Mouse (Mus musculus) stomach, embryonic 15.5 days (tissue): ENCODE measurements around the gene Igfn1. TPM values are rescaled to one million over a fixed set of nuclear protein-coding genes. Genes with fewer than 3 reads are reported as not detected.

Source experiments
- ATAC-seq: fragments of 200-750 bp; cut with Nextera tagmentation; 2 replicates; pipeline ENCODE4 v1.8.0; 2017; ENCODE audit warnings: low read depth, moderate number of reproducible peaks, moderate TSS enrichment; ENCODE audit not compliant: insufficient read depth, low FRiP score
- H3K27ac ChIP-seq: fragments of 300-500 bp; sonication (generic); 2 replicates; pipeline ENCODE4 v1.5.1; 2015; ENCODE audit warnings: mild to moderate bottlenecking, inconsistent platforms
- H3K27me3 ChIP-seq: fragments of 300-500 bp; sonication (generic); replicated peaks from 2 replicates; pipeline ENCODE4 v1.6.1; 2015; ENCODE audit warnings: inconsistent platforms
- H3K36me3 ChIP-seq: fragments of 300-500 bp; sonication (generic); 2 replicates; pipeline ENCODE4 v1.6.1; 2015; ENCODE audit warnings: inconsistent platforms
- H3K4me1 ChIP-seq: fragments of 300-500 bp; sonication (generic); 2 replicates; pipeline ENCODE4 v1.6.1; 2015; ENCODE audit warnings: inconsistent platforms
- H3K4me2 ChIP-seq: fragments of 300-500 bp; sonication (generic); 2 replicates; pipeline ENCODE4 v1.6.1; 2015; ENCODE audit warnings: mild to moderate bottlenecking, inconsistent platforms
- H3K4me3 ChIP-seq: fragments of 300-500 bp; sonication (generic); replicated peaks from 2 replicates; pipeline ENCODE4 v1.5.1; 2015; ENCODE audit warnings: inconsistent platforms
- H3K9ac ChIP-seq: fragments of 300-500 bp; sonication (generic); 2 replicates; pipeline ENCODE4 v1.6.1; 2015; ENCODE audit warnings: inconsistent platforms
- H3K9me3 ChIP-seq: fragments of 300-500 bp; sonication (generic); 2 replicates; pipeline ENCODE4 v1.6.1; 2016; ENCODE audit warnings: inconsistent platforms
- WGBS: fragments of 180-500 bp; shearing (Covaris S2); methylation state at CpG from one replicate; pipeline ENCODE4 v1.1.7; 2015; 5-methylcytosine and 5-hydroxymethylcytosine counted together
- polyA plus RNA-seq: library from polyadenylated mRNA; unstranded; fragments of >200 nt; fragmentation: Nextera tagmentation; extraction: Ambion mirVana; gene quantifications from 2 replicates; pipeline ENCODE4 v1.2.1, GENCODE M21; 2015

Igfn1 gene
- polyA plus RNA-seq, 1 experiment from 2014 or later = 0.09 TPM

GRCm38 (mm10) chr1:136001438-136001837 lies 4.7 kb downstream of the Igfn1 start:
- no peak overlapping the region for H3K9ac ChIP-seq
- no peak overlapping the region for H3K4me3 ChIP-seq
- no peaks in the 10 kb centered on the region for H3K27me3 ChIP-seq
- ATAC-seq = no peak
- no peak overlapping the region for H3K4me2 ChIP-seq
- no peak overlapping the region for H3K27ac ChIP-seq
- 90% methylated on average over 2 of the region's 2 CpGs for WGBS
- H3K9me3 ChIP-seq = no peaks in the 10 kb centered on the region
- no peaks in the 10 kb centered on the region for H3K36me3 ChIP-seq
- H3K4me1 ChIP-seq = no peaks in the 10 kb centered on the region

DNA sequence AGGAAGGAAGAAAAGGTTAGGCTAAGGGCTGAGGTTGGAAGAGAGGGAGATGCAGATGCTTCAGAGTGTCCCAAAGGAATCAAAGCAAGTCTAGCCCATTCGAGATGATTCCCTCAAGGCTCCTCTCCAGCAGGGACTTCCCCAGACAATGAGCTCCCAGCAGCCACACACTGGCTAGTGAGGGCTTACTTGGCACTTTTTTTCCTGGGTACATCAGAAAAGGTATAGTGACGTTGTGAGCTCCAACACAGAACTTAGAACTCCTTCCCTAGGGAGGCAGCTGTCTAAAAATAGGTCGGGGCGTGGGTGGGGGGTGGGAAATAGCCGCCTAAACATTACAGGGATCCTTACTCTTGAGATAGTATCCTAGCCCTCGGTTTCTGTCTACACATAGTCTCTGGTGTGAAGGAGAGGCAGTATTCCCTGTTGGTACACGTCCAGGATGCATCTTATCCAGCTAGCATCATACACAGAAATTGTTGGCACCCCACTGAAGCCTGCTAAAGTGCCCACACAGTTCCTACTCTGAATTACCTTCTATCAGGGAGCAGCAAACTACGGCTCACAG lies 6.3 kb downstream of the Igfn1 start:
- Histone ChIP-seq H3K27ac (no peak overlapping the region), H3K27me3 (no peaks in the 10 kb centered on the region), H3K4me1 (no peaks in the 10 kb centered on the region), H3K4me2 (no peak overlapping the region), H3K4me3 (no peak overlapping the region), H3K36me3 (no peaks in the 10 kb centered on the region), H3K9ac (no peak overlapping the region), H3K9me3 (no peaks in the 10 kb centered on the region)
- WGBS = 50% methylated on average over 8 of the region's 8 CpGs
- ATAC-seq = no peak

DNA sequence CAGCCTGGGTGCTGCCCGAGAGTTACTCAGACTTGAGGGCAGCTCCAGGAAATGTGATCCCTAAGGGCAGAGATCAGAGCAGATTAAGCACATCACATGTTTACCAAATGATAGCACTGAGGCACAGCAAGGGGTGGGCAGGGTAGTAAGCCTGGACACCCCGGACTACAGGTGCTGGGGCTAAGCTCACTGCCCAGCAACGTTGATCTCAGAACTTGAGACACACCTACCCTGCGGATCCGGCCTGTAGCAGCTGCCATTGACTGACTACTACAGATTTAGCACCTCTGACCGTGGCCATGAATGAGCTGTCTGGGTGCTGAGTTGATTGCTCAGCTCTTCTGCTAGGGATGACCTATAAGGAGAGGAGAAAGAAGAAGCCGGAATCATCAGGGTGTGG lies 8.6 kb downstream of the Igfn1 start:
- Histone ChIP-seq H3K9me3 (no peaks in the 10 kb centered on the region), H3K9ac (no peak overlapping the region), H3K4me3 (no peak overlapping the region), H3K4me1 (no peaks in the 10 kb centered on the region), H3K27me3 (no peaks in the 10 kb centered on the region), H3K4me2 (no peak overlapping the region), H3K36me3 (no peaks in the 10 kb centered on the region), H3K27ac (no peak overlapping the region)
- ATAC-seq = no peak; the same call in 1 of the 2 replicates
- WGBS = 60% methylated on average over 7 of the region's 7 CpGs

DNA sequence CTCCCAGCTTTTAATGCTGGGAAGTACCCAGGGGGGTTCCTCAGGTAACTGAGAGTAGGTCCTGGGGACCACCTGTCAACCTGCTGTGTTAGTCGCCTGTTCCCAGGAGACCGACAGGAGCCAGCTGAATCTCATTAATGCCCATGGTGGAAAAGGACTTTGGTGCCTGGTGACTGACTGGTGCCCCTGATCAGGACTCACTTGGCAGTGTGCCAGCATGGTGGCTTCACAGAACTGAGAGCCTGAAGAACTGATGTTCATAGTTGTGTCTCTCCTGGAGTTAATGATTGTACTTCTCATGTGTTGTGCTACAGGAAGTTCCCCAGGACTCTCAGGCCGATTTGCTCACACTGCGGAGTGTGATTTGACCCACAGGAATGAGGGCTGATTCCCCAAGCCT lies 12.7 kb downstream of the Igfn1 start:
- no peaks in the 10 kb centered on the region for H3K9me3 ChIP-seq
- H3K9ac ChIP-seq = no peak overlapping the region
- no peaks in the 10 kb centered on the region for H3K36me3 ChIP-seq
- WGBS = 69% methylated on average over 4 of the region's 4 CpGs
- no peak for ATAC-seq
- H3K4me2 ChIP-seq = no peak overlapping the region
- no peak overlapping the region for H3K4me3 ChIP-seq
- no peak overlapping the region for H3K27ac ChIP-seq
- H3K4me1 ChIP-seq = no peaks in the 10 kb centered on the region
- H3K27me3 ChIP-seq = no peaks in the 10 kb centered on the region

DNA sequence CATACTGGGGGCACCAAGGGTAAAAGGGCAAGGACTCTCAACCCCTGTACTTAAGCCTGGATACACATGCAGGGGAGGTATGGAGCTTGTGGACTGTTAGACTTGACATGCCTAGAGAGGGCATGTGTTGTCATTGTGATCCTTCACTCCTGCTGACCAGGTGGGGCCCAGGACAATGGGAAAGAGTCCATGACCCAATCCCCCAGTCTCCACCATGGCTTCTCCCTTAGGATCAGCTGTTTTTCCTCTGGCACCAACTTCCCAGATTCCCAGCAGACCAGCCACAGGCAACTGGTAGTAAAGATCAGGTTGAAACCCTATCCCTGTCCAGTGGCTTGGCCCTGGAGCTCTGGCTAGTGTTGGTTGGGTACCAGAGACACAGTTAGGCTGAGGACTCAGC lies 16.3 kb downstream of the Igfn1 start:
- ATAC-seq = no peak
- Histone ChIP-seq H3K4me3 (no peak overlapping the region), H3K4me1 (no peaks in the 10 kb centered on the region), H3K9ac (no peak overlapping the region), H3K4me2 (no peak overlapping the region), H3K36me3 (no peaks in the 10 kb centered on the region), H3K9me3 (no peaks in the 10 kb centered on the region), H3K27me3 (no peaks in the 10 kb centered on the region), H3K27ac (no peak overlapping the region)

DNA sequence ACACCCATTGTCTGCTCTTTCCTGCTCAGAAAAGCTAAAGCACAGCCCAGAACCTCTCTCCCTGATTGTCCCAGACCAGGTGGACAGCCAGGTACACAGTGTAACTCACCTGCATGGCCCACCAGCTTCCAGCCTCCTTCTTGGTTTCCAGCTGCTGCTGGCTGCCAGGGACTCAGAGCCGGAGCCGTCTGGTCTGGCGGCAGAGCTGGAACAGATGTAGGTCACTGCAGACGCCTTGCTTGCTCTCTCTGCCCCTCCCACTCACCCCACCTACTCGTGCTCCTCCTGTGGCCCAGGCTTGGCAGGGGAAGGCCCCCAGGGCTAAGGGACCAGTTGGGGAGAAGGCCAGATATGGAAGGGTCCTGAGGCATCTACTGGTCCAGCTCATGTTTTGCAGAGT lies 22.0 kb downstream of the Igfn1 start:
- no peak overlapping the region for H3K4me3 ChIP-seq
- 29% methylated on average over 5 of the region's 5 CpGs for WGBS
- H3K4me2 ChIP-seq = no peak overlapping the region
- no peaks in the 10 kb centered on the region for H3K27me3 ChIP-seq
- H3K9me3 ChIP-seq = no peaks in the 10 kb centered on the region
- no peak overlapping the region for H3K27ac ChIP-seq
- H3K4me1 ChIP-seq = no peaks in the 10 kb centered on the region
- no peak for ATAC-seq
- no peaks in the 10 kb centered on the region for H3K36me3 ChIP-seq
- no peak overlapping the region for H3K9ac ChIP-seq

- no peaks in the 10 kb centered on the region for H3K27me3 ChIP-seq
- no peaks in the 10 kb centered on the region for H3K9me3 ChIP-seq
Observed at GRCm38 (mm10) chr1:135972576-135972975, 33.6 kb downstream of the Igfn1 start.

DNA sequence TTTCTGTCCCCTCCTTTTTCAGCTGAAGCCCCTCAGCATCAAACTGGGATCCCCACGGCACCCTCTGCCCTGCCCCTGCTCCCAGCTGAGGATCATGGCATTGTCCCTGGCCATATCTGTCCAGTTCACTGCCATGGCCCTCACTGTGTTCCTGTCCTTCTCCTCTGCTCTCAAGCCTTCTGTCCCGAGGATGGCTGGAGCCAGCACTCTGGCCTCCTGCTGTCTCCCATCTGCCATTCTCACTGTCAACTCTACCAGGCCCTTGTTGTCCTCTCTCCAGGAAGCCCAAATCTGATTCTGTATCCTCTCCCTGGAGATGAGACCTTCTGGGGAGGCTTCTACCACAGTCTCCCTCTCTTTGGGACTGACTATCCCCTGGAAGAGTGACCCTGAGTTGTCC lies 35.7 kb downstream of the Igfn1 start:
- Histone ChIP-seq H3K4me3 (no peak overlapping the region), H3K9me3 (no peaks in the 10 kb centered on the region), H3K9ac (no peak overlapping the region), H3K27me3 (no peaks in the 10 kb centered on the region), H3K4me2 (no peak overlapping the region), H3K36me3 (no peaks in the 10 kb centered on the region), H3K4me1 (no peaks in the 10 kb centered on the region), H3K27ac (no peak overlapping the region)
- no peak for ATAC-seq
- 38% methylated on average over 2 of the region's 2 CpGs for WGBS

More at GRCm38 (mm10) chr1:135972576-135972975, 33.6 kb downstream of the Igfn1 start:
- Histone ChIP-seq H3K36me3 (no peaks in the 10 kb centered on the region), H3K4me2 (no peak overlapping the region), H3K4me1 (no peaks in the 10 kb centered on the region), H3K4me3 (no peak overlapping the region), H3K27ac (no peak overlapping the region), H3K9ac (no peak overlapping the region)
- 77% methylated on average over 3 of the region's 3 CpGs for WGBS
- ATAC-seq = no peak

- no peaks in the 10 kb centered on the region for H3K36me3 ChIP-seq
- H3K27ac ChIP-seq = no peak overlapping the region
- no peak overlapping the region for H3K9ac ChIP-seq
- no peak overlapping the region for H3K4me3 ChIP-seq
- 73% methylated on average over 4 of the region's 4 CpGs for WGBS
- no peak overlapping the region for H3K4me2 ChIP-seq
- no peaks in the 10 kb centered on the region for H3K27me3 ChIP-seq
- H3K9me3 ChIP-seq = no peaks in the 10 kb centered on the region
- H3K4me1 ChIP-seq = no peaks in the 10 kb centered on the region
- no peak for ATAC-seq
Observed at GRCm38 (mm10) chr1:135967739-135968138, 38.4 kb downstream of the Igfn1 start.

DNA sequence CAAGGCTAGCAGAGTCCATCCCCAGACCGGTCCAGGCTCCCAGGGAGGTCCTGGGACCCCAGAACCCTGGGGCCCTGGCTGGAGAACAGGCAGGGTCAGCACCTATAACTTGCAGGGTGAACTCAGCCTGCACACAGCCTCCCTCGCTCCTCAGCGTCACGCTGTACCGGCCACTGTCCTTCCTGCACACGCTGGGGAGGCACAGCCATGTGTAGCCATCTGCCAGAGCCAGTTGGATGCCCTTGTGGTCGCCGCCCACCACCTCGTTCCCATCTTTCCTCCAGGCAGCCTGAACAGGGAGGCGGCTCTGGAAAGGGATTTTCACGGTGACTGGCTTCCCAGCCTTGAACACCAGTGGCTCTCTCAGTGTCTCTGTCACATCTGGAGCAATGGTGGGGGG lies 41.6 kb downstream of the Igfn1 start:
- Histone ChIP-seq H3K9me3 (no peaks in the 10 kb centered on the region), H3K36me3 (no peaks in the 10 kb centered on the region), H3K4me3 (no peak overlapping the region), H3K9ac (no peak overlapping the region), H3K27ac (no peak overlapping the region), H3K4me1 (no peaks in the 10 kb centered on the region), H3K27me3 (no peaks in the 10 kb centered on the region), H3K4me2 (no peak overlapping the region)
- ATAC-seq = no peak
- WGBS = 74% methylated on average over 11 of the region's 11 CpGs

GRCm38 (mm10) chr1:135963177-135963576 lies 43.0 kb downstream of the Igfn1 start:
- Histone ChIP-seq H3K36me3 (no peaks in the 10 kb centered on the region), H3K4me3 (no peak overlapping the region), H3K27me3 (no peaks in the 10 kb centered on the region), H3K4me2 (no peak overlapping the region), H3K9me3 (no peaks in the 10 kb centered on the region), H3K9ac (no peak overlapping the region), H3K4me1 (no peaks in the 10 kb centered on the region), H3K27ac (no peak overlapping the region)
- whole genome bisulfite sequencing = 57% methylated on average over 5 of the region's 5 CpGs
- no peak for ATAC-seq

- H3K27ac ChIP-seq = no peak overlapping the region
- H3K9ac ChIP-seq = no peak overlapping the region
- WGBS = 41% methylated on average over 4 of the region's 4 CpGs
- no peak overlapping the region for H3K4me2 ChIP-seq
- ATAC-seq = no peak
- no peak overlapping the region for H3K4me3 ChIP-seq
- no peaks in the 10 kb centered on the region for H3K27me3 ChIP-seq
- H3K36me3 ChIP-seq = no peaks in the 10 kb centered on the region
- no peaks in the 10 kb centered on the region for H3K4me1 ChIP-seq
- H3K9me3 ChIP-seq = no peaks in the 10 kb centered on the region
Observed at GRCm38 (mm10) chr1:135958483-135958882, 47.7 kb downstream of the Igfn1 start.

- H3K9ac ChIP-seq = no peak overlapping the region
- H3K4me1 ChIP-seq = no peaks in the 10 kb centered on the region
- no peak overlapping the region for H3K4me2 ChIP-seq
- no peak overlapping the region for H3K4me3 ChIP-seq
- no peaks in the 10 kb centered on the region for H3K27me3 ChIP-seq
- WGBS = 53% methylated on average over 2 of the region's 2 CpGs
- no peaks in the 10 kb centered on the region for H3K9me3 ChIP-seq
- H3K27ac ChIP-seq = no peak overlapping the region
- H3K36me3 ChIP-seq = no peaks in the 10 kb centered on the region
- no peak for ATAC-seq
Observed at GRCm38 (mm10) chr1:135948871-135949270, 57.3 kb downstream of the Igfn1 start.
